Mouse (Mus musculus): ENCODE results near the gene Shcbp1l. TPM values are rescaled to one million over a fixed set of nuclear protein-coding genes. Genes with fewer than 3 reads are reported as not detected.

The Shcbp1l gene
- total and polyA plus RNA-seq, 2 experiments, result not detected

- Histone ChIP-seq H3K4me1 (ENCODE audit: control insufficient read depth, insufficient read depth, low read length) (0 out of 2 replicates have a peak, but pooled peaks cover 2% of the 10 kb centered on the region), H3K27ac (replicated peaks; ENCODE audit: insufficient read depth, low read depth, low read length) (no peak overlapping the region), H3K36me3 (ENCODE audit: control insufficient read depth, insufficient read depth, low read length) (no peaks in the 10 kb centered on the region), H3K27me3 (ENCODE audit: control insufficient read depth, insufficient read depth, low read length) (no peaks in the 10 kb centered on the region), H3K9ac (ENCODE audit: low read depth, low read length) (no peak overlapping the region), H3K79me2 (ENCODE audit: control insufficient read depth, insufficient read depth, low read length) (no peaks in the 10 kb centered on the region), H3K4me3 (ENCODE audit: insufficient read depth, low read depth, low read length) (no peak overlapping the region)
- 57% methylated on average over 4 of the region's 4 CpGs for WGBS
- no peak for TF ChIP-seq CTCF (IDR thresholded peaks at IDR 0.05; ENCODE audit: low read depth, low read length)
- no peak for TF ChIP-seq POLR2A (IDR thresholded peaks at IDR 0.05; ENCODE audit: extremely low read depth, insufficient read depth, low read length)
- DNase-seq (ENCODE audit: extremely low read depth, low read depth, low spot score), result no peak
These were observed 68.4 kb downstream of the Shcbp1l start for GRCm38 (mm10) chr1:153493338-153493737.

GRCm38 (mm10) chr1:153493931-153494330 is 69.0 kb downstream of the Shcbp1l start:
- no peak for DNase-seq (ENCODE audit: extremely low read depth, low read depth, low spot score)
- H3K79me2 ChIP-seq (ENCODE audit: control insufficient read depth, insufficient read depth, low read length), result no peaks in the 10 kb centered on the region
- H3K36me3 ChIP-seq (ENCODE audit: control insufficient read depth, insufficient read depth, low read length), result no peaks in the 10 kb centered on the region
- H3K4me3 ChIP-seq (ENCODE audit: insufficient read depth, low read depth, low read length), result no peak overlapping the region
- H3K4me1 ChIP-seq (ENCODE audit: control insufficient read depth, insufficient read depth, low read length), result 0 out of 2 replicates have a peak, but pooled peaks cover 2% of the 10 kb centered on the region
- H3K27ac ChIP-seq (replicated peaks; ENCODE audit: insufficient read depth, low read depth, low read length), result no peak overlapping the region
- WGBS, result 60% methylated on average over 6 of the region's 6 CpGs
- TF ChIP-seq CTCF (IDR thresholded peaks at IDR 0.05; ENCODE audit: low read depth, low read length) (no peak), POLR2A (IDR thresholded peaks at IDR 0.05; ENCODE audit: extremely low read depth, insufficient read depth, low read length) (no peak)
- H3K9ac ChIP-seq (ENCODE audit: low read depth, low read length), result no peak overlapping the region
- no peaks in the 10 kb centered on the region for H3K27me3 ChIP-seq (ENCODE audit: control insufficient read depth, insufficient read depth, low read length)

GRCm38 (mm10) chr1:153496030-153496429 is 71.1 kb downstream of the Shcbp1l start:
- Histone ChIP-seq H3K27ac (replicated peaks; ENCODE audit: insufficient read depth, low read depth, low read length) (no peak overlapping the region), H3K9ac (ENCODE audit: low read depth, low read length) (no peak overlapping the region), H3K27me3 (ENCODE audit: control insufficient read depth, insufficient read depth, low read length) (no peaks in the 10 kb centered on the region), H3K79me2 (ENCODE audit: control insufficient read depth, insufficient read depth, low read length) (no peaks in the 10 kb centered on the region), H3K4me1 (ENCODE audit: control insufficient read depth, insufficient read depth, low read length) (0 out of 2 replicates have a peak, but pooled peaks cover 2% of the 10 kb centered on the region), H3K4me3 (ENCODE audit: insufficient read depth, low read depth, low read length) (no peak overlapping the region), H3K36me3 (ENCODE audit: control insufficient read depth, insufficient read depth, low read length) (no peaks in the 10 kb centered on the region)
- WGBS, result 75% methylated on average over 3 of the region's 3 CpGs
- no peak for DNase-seq (ENCODE audit: extremely low read depth, low read depth, low spot score)
- TF ChIP-seq POLR2A (IDR thresholded peaks at IDR 0.05; ENCODE audit: extremely low read depth, insufficient read depth, low read length) (no peak), CTCF (IDR thresholded peaks at IDR 0.05; ENCODE audit: low read depth, low read length) (no peak)

GRCm38 (mm10) chr1:153500030-153500429 is 75.1 kb downstream of the Shcbp1l start:
- Histone ChIP-seq H3K27ac (replicated peaks; ENCODE audit: insufficient read depth, low read depth, low read length) (no peak overlapping the region), H3K9ac (ENCODE audit: low read depth, low read length) (no peak overlapping the region), H3K4me3 (ENCODE audit: insufficient read depth, low read depth, low read length) (no peak overlapping the region), H3K4me1 (ENCODE audit: control insufficient read depth, insufficient read depth, low read length) (no peaks in the 10 kb centered on the region), H3K27me3 (ENCODE audit: control insufficient read depth, insufficient read depth, low read length) (no peaks in the 10 kb centered on the region), H3K79me2 (ENCODE audit: control insufficient read depth, insufficient read depth, low read length) (no peaks in the 10 kb centered on the region), H3K36me3 (ENCODE audit: control insufficient read depth, insufficient read depth, low read length) (no peaks in the 10 kb centered on the region)
- DNase-seq (ENCODE audit: extremely low read depth, low read depth, low spot score), result peak; percentile 55
- WGBS, result 34% methylated on average over 9 of the region's 9 CpGs
- TF ChIP-seq POLR2A (IDR thresholded peaks at IDR 0.05; ENCODE audit: extremely low read depth, insufficient read depth, low read length) (no peak), CTCF (IDR thresholded peaks at IDR 0.05; ENCODE audit: low read depth, low read length) (0 out of 2 replicates have a peak, but pooled peaks have one; percentile 3)

GRCm38 (mm10) chr1:153501644-153502321 is 76.8 kb downstream of the Shcbp1l start:
- Histone ChIP-seq H3K9ac (ENCODE audit: low read depth, low read length) (no peak overlapping the region), H3K79me2 (ENCODE audit: control insufficient read depth, insufficient read depth, low read length) (no peaks in the 10 kb centered on the region), H3K4me1 (ENCODE audit: control insufficient read depth, insufficient read depth, low read length) (no peaks in the 10 kb centered on the region), H3K4me3 (ENCODE audit: insufficient read depth, low read depth, low read length) (no peak overlapping the region), H3K27me3 (ENCODE audit: control insufficient read depth, insufficient read depth, low read length) (no peaks in the 10 kb centered on the region), H3K27ac (replicated peaks; ENCODE audit: insufficient read depth, low read depth, low read length) (no peak overlapping the region; the same call in 1 of the 2 replicates), H3K36me3 (ENCODE audit: control insufficient read depth, insufficient read depth, low read length) (no peaks in the 10 kb centered on the region)
- DNase-seq (ENCODE audit: extremely low read depth, low read depth, low spot score), result no peak
- WGBS, result 65% methylated on average over 5 of the region's 5 CpGs
- TF ChIP-seq POLR2A (IDR thresholded peaks at IDR 0.05; ENCODE audit: extremely low read depth, insufficient read depth, low read length), result no peak
- no peak for TF ChIP-seq CTCF (IDR thresholded peaks at IDR 0.05; ENCODE audit: low read depth, low read length)

Other genes starting within 250 kb of the Shcbp1l start
- gene Lamc2, start 238.7 kb upstream of the Shcbp1l start, total RNA-seq (2014; rRNA removed), result 0.18 and 0.27 TPM in 2 replicates
- 0.05 and 0.09 TPM in 2 replicates for gene Lamc2, start 238.7 kb upstream of the Shcbp1l start, polyA plus RNA-seq (2012; rRNA removed)
- 8.1 and 9.1 TPM in 2 replicates for gene Lamc1, start 92.4 kb upstream of the Shcbp1l start, total RNA-seq (2014; rRNA removed)
- gene Lamc1, start 92.4 kb upstream of the Shcbp1l start, polyA plus RNA-seq (2012; rRNA removed), result 9.8 and 11.5 TPM in 2 replicates
- gene Dhx9, start 62.5 kb downstream of the Shcbp1l start, total RNA-seq (2014; rRNA removed), result 41.1 and 42.6 TPM in 2 replicates
- gene Dhx9, start 62.5 kb downstream of the Shcbp1l start, polyA plus RNA-seq (2012; rRNA removed), result 5.6 and 5.7 TPM in 2 replicates
- gene Npl, start 124.9 kb downstream of the Shcbp1l start, total RNA-seq (2014; rRNA removed), result 1.4 and 2.5 TPM in 2 replicates
- 0.21 and 0.40 TPM in 2 replicates for gene Npl, start 124.9 kb downstream of the Shcbp1l start, polyA plus RNA-seq (2012; rRNA removed)
- 0.07 and 0.09 TPM in 2 replicates for gene Rgs8, start 227.9 kb downstream of the Shcbp1l start, total RNA-seq (2014; rRNA removed)
- not detected in 2 replicates for gene Rgs8, start 227.9 kb downstream of the Shcbp1l start, polyA plus RNA-seq (2012; rRNA removed)

Data from liver, adult 2 months (tissue).